Mouse (Mus musculus) ZHBTc4 (cell line): ENCODE results near the gene Foxm1.
"Not testable (repeated sequence)": the region's sequence is repeated elsewhere in the genome, so short reads cannot be mapped to it uniquely, and the experiment has no call there.

Experiments used
- DNase-seq: peaks from one replicate; pipeline ENCODE4 v3.0.0-alpha.2; 2011; ENCODE audit warnings: low read depth, low spot score

Gene Foxm1

GRCm38 (mm10) chr6:128376371-128377085 lies 13.8 kb downstream of the Foxm1 start:
- DNase-seq, result no peak

- DNase-seq, result no peak
Measured at GRCm38 (mm10) chr6:128379636-128380035, 16.9 kb downstream of the Foxm1 start.

GRCm38 (mm10) chr6:128380594-128381167 lies 17.9 kb downstream of the Foxm1 start:
- not testable (repeated sequence) for DNase-seq

DNA sequence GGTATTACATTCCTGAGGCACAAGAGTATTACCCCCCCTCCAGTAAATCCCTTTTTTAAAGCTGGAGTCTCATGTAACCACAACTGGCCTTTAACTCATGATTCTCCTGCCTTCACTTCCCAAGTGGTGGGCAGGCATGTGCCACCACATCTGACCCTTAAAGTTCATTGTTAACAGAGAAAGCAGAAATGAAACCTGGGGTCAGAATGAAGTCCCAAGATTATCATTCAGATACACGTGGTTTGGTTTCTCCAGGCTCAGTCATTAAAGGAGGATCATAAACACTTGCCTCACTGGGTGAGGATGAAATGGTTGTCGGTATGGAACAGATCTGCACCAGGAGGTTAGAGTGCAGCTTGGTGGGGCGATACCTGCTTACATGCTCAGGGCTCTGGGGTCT lies 18.5 kb downstream of the Foxm1 start:
- no peak for DNase-seq

GRCm38 (mm10) chr6:128383752-128384151 lies 21.0 kb downstream of the Foxm1 start:
- DNase-seq, result no peak

DNA sequence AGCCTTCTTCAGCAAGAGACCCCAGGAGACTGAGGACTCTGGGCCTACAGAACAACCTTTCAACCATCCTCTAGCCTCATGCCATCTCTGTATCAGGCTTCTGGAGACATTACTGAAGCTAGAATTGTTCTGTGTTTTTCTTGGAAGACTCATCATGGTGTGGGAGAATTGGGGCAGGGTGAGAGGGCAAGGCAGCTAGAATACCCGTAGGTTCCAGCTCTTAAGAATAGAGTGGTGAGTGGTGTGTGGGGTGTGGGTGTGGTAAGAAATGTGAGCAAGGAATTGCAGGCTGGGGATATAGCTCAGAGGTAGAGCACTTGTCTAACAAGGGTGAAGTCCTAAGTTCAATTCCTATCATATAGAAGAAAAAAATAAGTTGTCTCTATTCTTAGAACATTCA lies 22.3 kb downstream of the Foxm1 start:
- no peak for DNase-seq

DNA sequence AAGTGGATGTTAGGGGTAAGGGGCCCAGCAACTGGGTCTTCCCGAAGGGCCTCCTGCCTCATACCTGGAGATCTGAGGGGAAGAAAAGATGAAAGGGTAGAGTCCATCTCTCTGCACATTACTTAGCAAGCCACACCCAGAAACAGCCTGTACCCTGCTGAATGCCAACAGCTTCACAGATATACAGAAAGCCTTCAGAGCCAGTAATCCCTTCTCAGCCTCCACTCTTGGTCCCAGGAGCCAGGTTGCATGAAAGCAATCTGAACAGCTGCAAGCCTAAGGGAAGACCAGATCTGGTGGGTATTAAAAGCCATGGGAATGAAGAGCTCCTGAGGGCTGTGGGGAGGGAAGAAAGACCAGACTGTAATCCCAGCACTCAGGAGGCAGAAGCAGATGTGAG lies 26.4 kb downstream of the Foxm1 start:
- DNase-seq, result no peak

GRCm38 (mm10) chr6:128390683-128391082 lies 27.9 kb downstream of the Foxm1 start:
- no peak for DNase-seq

GRCm38 (mm10) chr6:128397574-128398261 lies 35.0 kb downstream of the Foxm1 start:
- no peak for DNase-seq

DNA sequence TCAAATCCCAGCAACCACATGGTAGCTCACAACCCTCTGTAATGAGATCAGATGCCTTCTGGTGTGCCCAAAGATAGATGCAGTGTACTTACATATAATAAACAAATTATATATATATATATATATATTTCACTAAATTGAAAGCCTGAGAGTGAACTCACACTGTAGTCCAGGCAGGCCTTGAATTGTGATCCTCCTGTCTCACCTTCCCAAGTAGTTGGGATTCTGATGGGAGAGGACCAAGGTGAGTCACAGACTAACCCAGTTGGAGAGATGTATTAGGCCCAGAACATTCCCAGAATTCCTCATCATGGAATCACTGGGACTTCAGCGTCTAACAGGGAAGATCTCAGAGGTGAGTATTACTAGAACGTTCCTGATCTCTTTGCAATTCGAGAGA lies 36.2 kb downstream of the Foxm1 start, which contains the start of gene Nrip2:
Gene Nrip2, plus strand, starts transcription at position 301 of the 400 bp plus-strand sequence.
- DNase-seq, result no peak

GRCm38 (mm10) chr6:128399421-128400185 lies 36.8 kb downstream of the Foxm1 start:
- peak; percentile 23 for DNase-seq

DNA sequence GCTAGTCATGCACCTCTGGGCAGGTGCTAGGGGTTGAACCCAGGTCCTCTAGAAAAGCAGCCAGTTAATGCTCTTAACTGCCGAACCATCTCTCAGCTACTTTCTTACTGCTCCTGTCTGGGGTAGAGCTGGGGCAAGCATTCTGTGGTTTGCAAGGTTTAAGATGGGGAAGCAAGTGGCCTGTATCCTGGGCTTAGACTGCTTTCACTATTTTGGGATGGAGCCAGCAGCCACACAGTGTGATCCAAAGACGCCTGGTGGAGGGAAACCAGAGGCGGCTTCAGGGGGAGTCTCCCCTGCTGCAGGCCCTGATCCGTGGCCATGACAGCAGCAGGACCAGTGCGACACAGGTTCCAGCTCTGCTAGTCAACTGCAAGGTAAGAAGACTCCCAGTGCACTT lies 41.9 kb downstream of the Foxm1 start:
- no peak for DNase-seq

- peak; percentile 66 for DNase-seq
Measured at GRCm38 (mm10) chr6:128408544-128409125, 45.9 kb downstream of the Foxm1 start.

GRCm38 (mm10) chr6:128410305-128410704 lies 47.5 kb downstream of the Foxm1 start:
- DNase-seq, result no peak

- DNase-seq, result peak; percentile 77
Measured at GRCm38 (mm10) chr6:128411115-128411514, 48.3 kb downstream of the Foxm1 start.

GRCm38 (mm10) chr6:128416169-128416568 lies 53.4 kb downstream of the Foxm1 start:
- no peak for DNase-seq

DNA sequence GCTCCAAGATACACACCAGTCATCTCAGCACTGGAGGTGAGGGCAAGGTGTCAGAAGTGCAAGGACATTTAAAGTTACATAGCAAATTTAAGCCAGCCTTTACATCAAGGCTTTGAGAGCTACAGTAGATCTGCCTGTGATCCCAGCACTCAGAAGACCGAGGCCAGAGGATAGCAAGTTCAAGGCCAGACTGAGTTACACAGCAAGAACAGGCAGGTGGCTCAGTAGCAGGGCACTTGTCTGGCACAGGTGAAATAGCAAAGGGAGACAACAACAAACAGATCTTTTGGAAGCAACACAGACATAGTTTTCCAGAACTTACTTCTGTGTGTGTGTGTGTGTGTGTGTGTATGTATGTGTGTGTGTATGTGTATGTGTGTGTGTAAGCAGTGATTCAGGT lies 55.3 kb downstream of the Foxm1 start:
- no peak for DNase-seq

DNA sequence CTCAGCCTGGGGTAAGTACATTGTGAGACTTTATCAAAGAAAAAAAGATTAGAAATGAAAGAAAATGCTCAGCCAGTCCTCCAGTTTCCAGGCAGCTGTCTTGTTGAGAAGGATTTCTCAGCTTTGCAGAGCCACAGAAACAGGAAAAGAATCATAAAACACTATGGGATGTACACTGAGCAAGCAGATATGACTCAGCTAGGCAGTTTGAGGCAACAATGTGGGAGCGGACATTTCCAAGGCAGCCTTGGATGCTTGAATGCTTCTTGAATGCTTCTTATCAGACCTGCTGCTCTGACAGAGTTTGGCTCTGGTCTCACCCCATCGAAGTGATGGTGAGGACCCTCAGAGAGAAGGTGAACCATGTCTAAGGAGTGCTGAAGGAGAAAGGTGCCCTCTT lies 58.3 kb downstream of the Foxm1 start:
- no peak for DNase-seq

GRCm38 (mm10) chr6:128421480-128421879 lies 58.7 kb downstream of the Foxm1 start:
- no peak for DNase-seq

GRCm38 (mm10) chr6:128423496-128424268 lies 60.9 kb downstream of the Foxm1 start:
- DNase-seq, result no peak
